Mouse (Mus musculus): Measurements from ENCODE around the gene Gpr176.
A peak's percentile ranks its signal among the peaks of the same experiment; 100 is the strongest.

Gpr176 gene

DNA sequence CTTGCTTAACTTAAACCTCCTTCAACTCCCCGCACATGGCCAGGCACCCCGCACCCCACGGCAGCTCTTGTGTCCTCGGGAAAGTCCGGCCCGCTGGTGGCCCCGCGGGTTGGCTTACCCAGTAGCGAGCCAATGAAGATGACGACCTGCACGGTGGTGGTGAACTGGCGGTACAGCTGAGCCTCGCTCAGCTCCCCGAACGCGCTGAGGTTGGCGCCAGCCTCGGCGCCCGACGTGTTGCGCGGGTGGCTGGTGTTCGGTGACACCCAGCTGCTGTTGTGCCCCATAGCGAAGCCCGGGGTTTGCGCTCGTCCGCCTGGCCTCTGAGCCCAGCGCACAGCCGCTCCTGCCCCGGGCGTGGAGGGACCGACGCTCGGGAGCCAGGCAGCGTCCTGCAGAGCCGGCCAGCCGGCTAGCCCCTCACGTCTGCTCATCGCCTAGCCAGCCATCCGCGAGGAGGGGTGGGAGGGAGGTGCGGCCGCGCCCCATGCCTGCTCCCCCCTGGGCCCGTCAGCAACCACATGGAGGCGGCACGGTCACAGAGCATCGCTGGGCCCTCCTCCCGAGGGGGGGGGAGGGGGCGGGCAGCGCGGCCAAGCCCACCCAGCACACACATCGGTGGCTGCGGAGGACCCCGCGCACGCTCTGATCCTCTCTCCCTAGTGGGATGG, at the start of gene Gpr176:
TSS of gene Gpr176 (minus strand) at position 519 of the 671 bp plus-strand sequence.
- peak; percentile 75 for DNase-seq

- no peak for DNase-seq
Observed at GRCm38 (mm10) chr2:118422385-118422784, 49.2 kb upstream of the Gpr176 start.

GRCm38 (mm10) chr2:118421951-118422350, 48.7 kb upstream of the Gpr176 start:
- no peak for DNase-seq

DNA sequence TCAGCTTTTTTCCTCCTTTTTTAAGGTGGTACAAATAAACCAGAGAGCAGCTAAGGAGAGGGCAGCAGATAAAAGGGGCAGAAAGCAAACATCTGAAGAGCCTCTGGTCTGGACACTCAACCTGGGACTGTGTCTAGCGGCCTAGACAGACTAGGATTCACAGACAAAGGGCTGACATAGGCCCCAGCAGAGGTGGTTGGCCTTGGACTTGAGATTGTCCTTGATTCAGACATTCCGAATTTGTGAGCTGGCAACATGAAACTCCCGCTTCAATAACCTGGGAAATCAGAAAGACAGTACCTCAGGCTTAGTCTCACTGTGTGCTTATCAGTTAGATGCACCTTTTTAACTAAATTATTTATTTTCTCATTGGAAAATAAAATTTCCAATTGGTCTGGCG, 44.9 kb upstream of the Gpr176 start:
- DNase-seq = no peak

- no peak for DNase-seq
Observed at GRCm38 (mm10) chr2:118415601-118416355, 42.6 kb upstream of the Gpr176 start.

DNA sequence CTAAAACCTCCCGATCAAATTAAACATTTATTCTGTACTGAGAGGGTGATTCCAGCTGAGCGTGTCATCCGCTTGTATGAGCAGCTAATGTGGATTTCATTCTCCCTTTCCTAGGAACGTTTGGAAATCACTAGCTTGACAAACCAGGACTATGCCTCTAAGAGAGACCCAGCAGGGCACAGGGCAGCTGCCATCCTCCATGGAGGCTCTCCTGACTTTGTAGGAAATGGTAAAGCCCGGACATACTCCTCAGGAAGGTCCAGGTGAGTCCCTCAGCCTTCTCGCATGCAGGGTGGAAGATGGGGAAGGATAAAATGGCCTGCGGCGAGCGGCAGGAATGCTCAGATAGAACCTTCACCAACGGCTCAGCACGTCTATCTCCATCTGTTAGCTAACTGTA, 39.6 kb upstream of the Gpr176 start:
- DNase-seq = no peak

GRCm38 (mm10) chr2:118408336-118408895, 35.2 kb upstream of the Gpr176 start:
- DNase-seq = no peak

DNA sequence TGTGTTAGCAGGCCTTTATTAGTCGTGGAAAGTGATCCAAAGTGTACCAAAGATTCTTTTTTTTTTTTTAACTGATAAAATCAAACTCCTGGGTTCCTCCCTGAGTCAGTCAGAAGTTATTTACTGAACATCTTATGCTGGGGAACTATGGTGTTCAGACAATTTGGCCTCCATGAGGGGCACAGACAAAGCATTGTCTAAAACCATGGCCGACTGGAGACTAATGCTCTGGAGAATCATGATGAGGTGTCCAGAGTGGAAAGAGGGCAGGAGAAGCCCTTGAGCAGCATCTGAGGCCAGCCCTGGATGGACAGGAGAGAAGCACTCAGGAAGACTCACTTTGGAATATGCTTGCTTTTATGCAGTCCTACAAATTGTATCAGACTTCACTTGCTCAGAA, 33.6 kb upstream of the Gpr176 start:
- no peak for DNase-seq

- DNase-seq = no peak
Observed at GRCm38 (mm10) chr2:118405568-118405967, 32.3 kb upstream of the Gpr176 start.

GRCm38 (mm10) chr2:118404336-118404735, 31.1 kb upstream of the Gpr176 start:
- DNase-seq = no peak

DNA sequence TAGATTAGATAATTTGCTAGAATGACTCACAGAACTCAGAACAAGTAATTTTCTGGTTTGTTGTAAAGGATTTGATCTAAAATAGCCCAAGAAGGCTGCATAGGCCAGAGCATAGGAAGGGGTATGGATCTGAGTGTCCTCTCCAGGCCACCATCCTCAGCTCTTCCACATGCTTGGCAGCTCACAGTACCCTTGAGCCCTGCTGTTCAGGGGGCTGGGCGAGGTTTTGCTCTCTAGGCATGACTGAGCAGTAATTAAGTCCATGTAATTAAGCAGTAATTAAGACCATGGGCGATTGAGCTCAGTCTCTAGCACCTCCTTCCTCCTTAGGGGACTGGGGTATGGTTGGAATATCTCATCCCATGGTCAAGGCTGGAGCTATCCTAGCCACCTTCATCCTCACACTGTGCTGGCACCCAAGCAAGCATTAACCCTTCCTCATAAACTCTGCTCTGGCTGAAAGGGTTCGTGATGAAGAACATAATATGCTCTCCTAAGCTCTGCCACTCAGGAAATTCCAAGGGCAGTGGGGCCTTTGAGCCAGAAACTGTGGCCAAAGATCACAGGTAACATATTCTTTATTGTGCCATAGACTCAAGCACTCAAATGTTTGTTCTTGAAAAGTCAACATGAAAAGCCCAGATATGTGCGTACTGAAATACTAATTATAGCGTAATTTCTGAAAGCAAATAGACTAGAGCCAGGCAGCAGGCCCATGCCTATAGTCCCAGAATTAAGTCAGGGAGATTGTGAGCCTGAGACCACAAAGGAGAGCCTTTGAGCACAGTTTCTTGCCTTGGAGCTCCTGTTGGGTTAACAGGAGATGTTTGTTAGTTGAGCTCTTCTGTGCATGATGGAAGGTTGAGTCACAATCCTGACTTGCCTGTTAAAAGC, 28.9 kb upstream of the Gpr176 start:
- DNase-seq = no peak

- no peak for DNase-seq
Observed at GRCm38 (mm10) chr2:118399751-118400150, 26.5 kb upstream of the Gpr176 start.

- DNase-seq = no peak
Observed at GRCm38 (mm10) chr2:118391201-118391600, 18.0 kb upstream of the Gpr176 start.

DNA sequence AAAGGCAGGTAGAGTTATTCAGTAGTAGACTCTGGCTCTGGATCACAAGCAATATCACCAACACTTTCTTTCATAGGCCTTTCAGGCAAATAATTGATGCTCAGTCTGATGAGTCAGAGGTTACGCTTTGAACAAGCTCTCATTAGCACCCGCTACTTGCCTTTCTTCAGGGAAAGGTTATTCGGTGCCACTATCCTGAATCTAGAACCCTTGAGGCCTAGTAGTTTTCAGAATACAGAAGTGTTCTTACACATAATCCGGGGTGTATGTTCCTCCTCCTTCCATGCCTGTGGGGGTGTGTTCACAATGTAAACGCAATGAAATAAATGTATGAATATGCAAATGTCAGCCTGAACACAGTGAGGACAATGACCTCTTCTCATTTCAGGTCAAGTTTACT, 16.9 kb upstream of the Gpr176 start:
- no peak for DNase-seq

- no peak for DNase-seq
Observed at GRCm38 (mm10) chr2:118389569-118389968, 16.4 kb upstream of the Gpr176 start.

DNA sequence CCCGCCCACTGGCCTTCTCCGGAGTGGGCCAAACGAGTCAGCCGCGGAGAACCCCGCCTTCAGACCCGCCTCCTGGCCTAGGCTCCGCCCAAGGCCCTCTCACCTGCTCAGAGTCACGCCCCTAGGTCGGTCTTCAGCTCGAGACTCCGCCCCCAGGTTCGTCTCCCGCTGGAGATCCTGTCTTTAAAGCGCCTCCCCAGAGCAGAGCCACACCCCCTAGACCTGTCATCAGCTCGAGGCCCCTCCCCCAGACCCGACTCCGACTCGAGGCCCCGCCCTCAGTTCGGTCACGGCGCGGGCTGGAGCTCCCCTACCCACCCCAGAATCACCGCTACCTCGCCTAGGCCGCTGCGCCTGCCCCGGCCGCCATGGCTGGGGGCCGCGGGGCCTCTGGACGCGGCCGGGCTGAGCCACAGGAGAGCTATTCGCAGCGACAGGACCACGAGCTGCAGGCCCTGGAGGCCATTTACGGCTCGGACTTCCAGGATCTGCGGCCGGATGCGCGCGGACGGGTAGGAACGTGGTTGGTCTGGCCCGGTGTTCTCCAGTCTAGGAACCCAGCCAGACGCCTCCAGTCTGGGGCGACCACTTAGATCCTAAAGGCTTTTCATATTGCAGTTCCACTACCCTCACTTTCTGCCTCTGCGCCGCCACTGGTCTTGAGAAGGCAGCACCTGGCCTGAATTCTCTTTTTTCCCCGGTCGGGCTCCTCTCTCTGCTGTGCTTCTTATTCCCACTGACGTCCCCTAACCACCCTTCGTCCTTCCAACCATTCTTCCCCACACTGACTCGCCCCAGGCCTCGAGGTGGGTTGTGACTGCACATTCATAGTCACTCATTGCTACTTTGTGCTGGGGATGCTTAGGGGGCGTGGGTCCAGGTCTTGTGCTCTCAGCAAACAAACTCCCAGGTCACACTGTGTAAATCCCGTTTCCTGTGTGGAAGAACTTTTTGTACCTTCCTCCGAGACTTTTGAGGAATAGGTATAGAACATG, 15.4 kb upstream of the Gpr176 start, which contains the start of gene Eif2ak4:
TSS of gene Eif2ak4 (plus strand) at position 278 of the 995 bp plus-strand sequence.
- peak; percentile 100 for DNase-seq

- no peak for DNase-seq
Observed at GRCm38 (mm10) chr2:118383387-118383786, 10.2 kb upstream of the Gpr176 start.

GRCm38 (mm10) chr2:118379756-118380155, 6.5 kb upstream of the Gpr176 start:
- no peak for DNase-seq

DNA sequence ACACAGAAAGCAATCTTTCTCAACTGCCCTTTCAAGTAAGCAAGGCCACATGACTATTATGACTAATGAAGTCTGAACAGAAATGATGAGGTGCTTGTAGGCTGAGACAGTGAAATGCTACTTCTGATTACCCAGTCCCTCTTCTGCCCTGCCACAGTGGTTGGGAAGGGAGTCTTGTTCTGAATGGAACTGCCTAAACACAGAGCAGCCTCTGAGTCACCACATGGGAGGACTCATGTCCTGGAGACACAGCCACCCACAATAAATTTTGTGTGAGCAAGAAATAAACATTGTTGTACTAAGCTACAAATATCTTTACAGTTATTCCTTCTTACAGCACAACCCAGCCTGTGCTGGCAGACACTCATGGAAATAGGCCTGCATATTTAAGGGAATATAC, 2.7 kb upstream of the Gpr176 start:
- DNase-seq = no peak

DNA sequence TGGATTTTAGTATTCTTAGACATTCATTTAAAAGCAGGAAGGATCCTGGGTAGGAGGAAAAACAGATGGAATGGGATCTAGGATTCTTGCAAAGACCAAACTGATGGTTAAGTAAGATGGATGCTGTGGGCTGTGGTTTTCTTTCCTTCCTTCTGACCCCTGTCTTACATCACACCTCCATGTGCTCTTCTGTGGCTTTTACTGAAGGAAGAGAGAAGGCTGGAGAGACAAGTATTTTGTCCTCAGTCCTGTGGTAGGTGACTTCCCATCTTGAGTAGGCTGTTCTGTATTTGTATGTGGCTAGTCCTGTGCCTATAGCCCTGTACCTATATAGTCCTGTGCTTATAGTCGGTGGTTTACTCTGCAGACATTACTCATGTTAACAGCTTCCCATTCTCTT, 2.3 kb upstream of the Gpr176 start:
- DNase-seq = no peak

DNA sequence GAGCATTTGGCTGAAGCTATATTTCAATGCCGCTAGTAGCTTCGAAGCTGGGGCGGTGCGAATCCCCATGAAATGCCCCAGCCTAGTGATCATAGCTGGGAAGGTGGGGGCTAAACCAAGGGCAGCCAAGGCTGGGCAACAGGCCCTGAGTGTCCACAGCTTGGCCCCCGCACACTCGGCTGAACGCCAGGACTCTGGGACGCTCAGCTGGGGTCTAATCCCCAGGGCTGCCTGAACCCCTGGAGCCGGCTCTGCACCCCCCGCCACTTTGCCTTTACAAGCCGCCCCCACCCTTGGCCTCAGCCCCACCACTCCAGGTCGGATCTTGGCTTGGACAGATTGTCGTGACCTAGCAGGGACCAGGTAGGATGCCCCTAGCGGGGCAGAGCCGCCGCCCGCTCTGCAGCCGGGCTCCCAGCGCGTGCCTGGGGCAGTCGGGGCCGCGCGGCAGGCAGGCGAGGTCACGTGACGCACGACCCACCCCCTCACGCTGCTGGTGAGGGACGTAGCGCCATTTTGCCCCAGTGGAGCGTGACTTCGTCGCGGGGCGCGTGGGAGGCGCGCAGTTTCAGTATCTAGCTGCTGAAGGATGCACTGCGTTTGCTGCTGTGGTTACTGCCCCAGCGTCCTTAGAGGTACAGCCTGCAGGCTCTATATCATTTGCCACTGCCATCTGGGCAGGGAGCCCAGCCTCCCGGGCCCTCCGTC, 507 bp upstream of the Gpr176 start:
- peak; percentile 92 for DNase-seq
